In genomic region chr6:101921186-101921585, GRCm38 (mm10) we compare ENCODE assay signal across 10 mouse cellular contexts.
DNase-seq lines count a peak whose midpoint lies in the region; ATAC-seq and TF ChIP-seq lines count a peak whose summit lies in the region.
"Had no signal": no experiment of that assay in that cellular context is flagged by ENCODE, and none has a peak within 500 bp of the region (broad histone marks: within the 10 kb centered on the region; RNA-seq: fewer than 3 reads in every experiment).

No protein-coding gene starts in this region.

- TF ChIP-seq CTCF in hindbrain, postnatal 0 days (IDR thresholded peaks at IDR 0.05; ENCODE audit: low read depth): peak; percentile 57
- TF ChIP-seq CTCF in kidney, postnatal 0 days (IDR thresholded peaks at IDR 0.05; ENCODE audit: low read depth): peak; percentile 54

- no peak for ATAC-seq in hindbrain, postnatal 0 days
- peak; percentile 76; the same call in 1 of the 2 replicates for ATAC-seq in kidney, postnatal 0 days (replicated peaks; ENCODE audit: low FRiP score, low read depth)
- no peak for ATAC-seq in megakaryocyte, adult 5-6 weeks (ENCODE audit: poor library complexity, severe bottlenecking)

- no peak overlapping the region for H3K4me2 ChIP-seq in hindbrain, postnatal 0 days (ENCODE audit: low read depth, low read length)
- no peak overlapping the region for H3K4me2 ChIP-seq in kidney, postnatal 0 days (ENCODE audit: low read length)

- no peaks in the 10 kb centered on the region for H3K4me1 ChIP-seq in hindbrain, postnatal 0 days (ENCODE audit: insufficient read depth, low read length)
- no peaks in the 10 kb centered on the region for H3K4me1 ChIP-seq in hindbrain, embryonic 10.5 days (replicated peaks)
- H3K4me1 ChIP-seq in kidney, postnatal 0 days (replicated peaks; ENCODE audit: insufficient read depth, low read length): no peaks in the 10 kb centered on the region

- no peak overlapping the region for H3K4me3 ChIP-seq in hindbrain, postnatal 0 days (ENCODE audit: low read length)
- no peak overlapping the region for H3K4me3 ChIP-seq in hindbrain, embryonic 10.5 days
- no peak overlapping the region for H3K4me3 ChIP-seq in kidney, postnatal 0 days (replicated peaks; ENCODE audit: low read depth, low read length)

- no peaks in the 10 kb centered on the region for H3K36me3 ChIP-seq in hindbrain, postnatal 0 days (ENCODE audit: insufficient read depth, low read length)
- no peaks in the 10 kb centered on the region for H3K36me3 ChIP-seq in hindbrain, embryonic 10.5 days
- no peaks in the 10 kb centered on the region for H3K36me3 ChIP-seq in kidney, postnatal 0 days (ENCODE audit: insufficient read depth, low read length)

- no peak overlapping the region for H3K9ac ChIP-seq in hindbrain, postnatal 0 days (replicated peaks; ENCODE audit: low read length)
- no peak overlapping the region for H3K9ac ChIP-seq in kidney, postnatal 0 days (ENCODE audit: low read depth, low read length)

- peak; percentile 59 for DNase-seq in hindbrain, postnatal 0 days (ENCODE audit: low spot score)
- no peak for DNase-seq in hindbrain, embryonic 10.5 days (ENCODE audit: low spot score)
- DNase-seq in brain, adult 2 months (ENCODE audit: low read depth, low spot score): peak; percentile 45
- DNase-seq in cerebellum, postnatal 36 days: peak; percentile 7 to 14
- DNase-seq in kidney, postnatal 0 days (ENCODE audit: low spot score): peak; percentile 24
- DNase-seq in right cerebral cortex, postnatal 36 days (ENCODE audit: low spot score in 2 of 2): no peak
- no peak for DNase-seq in thymus, postnatal 4 days
- DNase-seq: gastrocnemius, postnatal 36 days; thymus, adult 18-20 months had no signal

- H3K27ac ChIP-seq in hindbrain, postnatal 0 days: no peak overlapping the region
- H3K27ac ChIP-seq in hindbrain, embryonic 10.5 days: no peak overlapping the region
- no peak overlapping the region for H3K27ac ChIP-seq in kidney, postnatal 0 days

- no peaks in the 10 kb centered on the region for H3K27me3 ChIP-seq in hindbrain, postnatal 0 days (ENCODE audit: insufficient read depth, low read length)
- H3K27me3 ChIP-seq in hindbrain, embryonic 10.5 days (ENCODE audit: insufficient read depth, poor library complexity, severe bottlenecking): no peaks in the 10 kb centered on the region
- H3K27me3 ChIP-seq in kidney, postnatal 0 days (ENCODE audit: insufficient read depth, low read length): no peaks in the 10 kb centered on the region

- no peaks in the 10 kb centered on the region for H3K9me3 ChIP-seq in hindbrain, postnatal 0 days (ENCODE audit: low read length)
- H3K9me3 ChIP-seq in hindbrain, embryonic 10.5 days: no peaks in the 10 kb centered on the region
- no peaks in the 10 kb centered on the region for H3K9me3 ChIP-seq in kidney, postnatal 0 days (replicated peaks; ENCODE audit: low read length)

Comparison
In these comparisons a context has a peak if more than half of its experiments do, and no peak if none do; other contexts are left out.
1. DNase-seq: peak in hindbrain, postnatal 0 days (single experiment), brain, adult 2 months (single experiment), cerebellum, postnatal 36 days (2 of 2) and kidney, postnatal 0 days (single experiment); none in hindbrain, embryonic 10.5 days (single experiment), right cerebral cortex, postnatal 36 days (0 of 2) and thymus, postnatal 4 days (single experiment).